In genomic region chr4:106569680-106570079, GRCm38 (mm10) we compare ENCODE assay signal across 24 mouse cellular contexts. TPM values are rescaled to one million over a fixed set of nuclear protein-coding genes. Genes with fewer than 3 reads are reported as not detected.
DNase-seq lines count a peak whose midpoint lies in the region; ATAC-seq and TF ChIP-seq lines count a peak whose summit lies in the region.
"Had no signal": no experiment of that assay in that cellular context is flagged by ENCODE, and none has a peak within 500 bp of the region (broad histone marks: within the 10 kb centered on the region; RNA-seq: fewer than 3 reads in every experiment).

No protein-coding gene starts in this region.

- H3K4me3 ChIP-seq in cerebellum, adult 2 months (replicated peaks; ENCODE audit: insufficient read depth, low read depth, low read length): no peak overlapping the region
- H3K4me3 ChIP-seq in liver, embryonic 13.5 days (replicated peaks): no peak overlapping the region
- no peak overlapping the region for H3K4me3 ChIP-seq in liver, embryonic 12.5 days
- no peak overlapping the region for H3K4me3 ChIP-seq in lung, postnatal 0 days (ENCODE audit: low read depth, low read length)
- no peak overlapping the region for H3K4me3 ChIP-seq in intestine, embryonic 15.5 days (replicated peaks)
- H3K4me3 ChIP-seq: erythroblast, embryonic 14.5 days; forebrain, embryonic 15.5 days; kidney, embryonic 15.5 days; limb, embryonic 12.5 days; lung, embryonic 15.5 days; neural tube, embryonic 12.5 days had no signal

- no peak for TF ChIP-seq POLR2A in cerebellum, adult 2 months (IDR thresholded peaks at IDR 0.05; ENCODE audit: borderline replicate concordance, insufficient read depth, low read length)

- DNase-seq in cerebellum, postnatal 10 days: peak; percentile 22 to 30
- DNase-seq in cerebellum, adult 2 months: no peak
- no peak for DNase-seq in liver, embryonic 13.5 days
- DNase-seq in R1 (ENCODE audit: low read depth, low spot score): peak; percentile 89
- no peak for DNase-seq in lung, postnatal 0 days (ENCODE audit: low spot score)
- DNase-seq: cerebellum, adult 11 months; cerebellum, postnatal 36 days; heart, postnatal 14 days; layer of hippocampus, postnatal 36 days; right cerebral cortex, postnatal 4 days; thymus, postnatal 36 days had no signal

- TF ChIP-seq EP300 in lung, postnatal 0 days (IDR thresholded peaks at IDR 0.05): no peak

- no peaks in the 10 kb centered on the region for H3K27me3 ChIP-seq in cerebellum, adult 2 months (ENCODE audit: control insufficient read depth, insufficient read depth, low read length)
- H3K27me3 ChIP-seq in liver, embryonic 13.5 days: no peaks in the 10 kb centered on the region
- no peaks in the 10 kb centered on the region for H3K27me3 ChIP-seq in liver, embryonic 12.5 days (replicated peaks)
- H3K27me3 ChIP-seq in lung, postnatal 0 days (replicated peaks; ENCODE audit: insufficient read depth, low read length): no peaks in the 10 kb centered on the region
- H3K27me3 ChIP-seq in intestine, embryonic 15.5 days (replicated peaks): no peaks in the 10 kb centered on the region
- H3K27me3 ChIP-seq: forebrain, embryonic 15.5 days; kidney, embryonic 15.5 days; limb, embryonic 12.5 days; lung, embryonic 15.5 days; neural tube, embryonic 12.5 days; Patski had no signal

- WGBS in cerebellum, adult 2 months: 93% methylated on average over 4 of the region's 4 CpGs
- WGBS in liver, embryonic 13.5 days (ENCODE audit: insufficient replicate concordance): 80% methylated on average over 4 of the region's 4 CpGs
- WGBS in liver, embryonic 12.5 days (ENCODE audit: insufficient replicate concordance): 84% methylated on average over 4 of the region's 4 CpGs
- 91% methylated on average over 4 of the region's 4 CpGs for WGBS in lung, postnatal 0 days
- 92% methylated on average over 4 of the region's 4 CpGs for WGBS in intestine, embryonic 15.5 days

- no peaks in the 10 kb centered on the region for H3K4me1 ChIP-seq in cerebellum, adult 2 months (ENCODE audit: control insufficient read depth, insufficient read depth, low read length)
- H3K4me1 ChIP-seq in liver, embryonic 13.5 days (replicated peaks): peaks cover 9% of the 10 kb centered on the region; the same call in 1 of the 2 replicates
- H3K4me1 ChIP-seq in liver, embryonic 12.5 days: 0 out of 2 replicates have a peak, but pooled peaks cover 4% of the 10 kb centered on the region
- H3K4me1 ChIP-seq in lung, postnatal 0 days (ENCODE audit: insufficient read depth, low read depth, low read length): no peaks in the 10 kb centered on the region
- H3K4me1 ChIP-seq in intestine, embryonic 15.5 days (replicated peaks): no peaks in the 10 kb centered on the region; the same call in 1 of the 2 replicates
- H3K4me1 ChIP-seq: forebrain, embryonic 15.5 days; kidney, embryonic 15.5 days; limb, embryonic 12.5 days; lung, embryonic 15.5 days; neural tube, embryonic 12.5 days had no signal

- H3K36me3 ChIP-seq in liver, embryonic 13.5 days: peaks cover 93% of the 10 kb centered on the region
- peaks cover 100% of the 10 kb centered on the region for H3K36me3 ChIP-seq in liver, embryonic 12.5 days
- H3K36me3 ChIP-seq in lung, postnatal 0 days (ENCODE audit: insufficient read depth, low read length): no peaks in the 10 kb centered on the region
- H3K36me3 ChIP-seq in intestine, embryonic 15.5 days: peaks cover 34% of the 10 kb centered on the region

- H3K27ac ChIP-seq in cerebellum, adult 2 months (ENCODE audit: insufficient read depth, low read length): no peak overlapping the region
- no peak overlapping the region for H3K27ac ChIP-seq in liver, embryonic 13.5 days
- H3K27ac ChIP-seq in liver, embryonic 12.5 days: no peak overlapping the region
- no peak overlapping the region for H3K27ac ChIP-seq in lung, postnatal 0 days (ENCODE audit: low read length)
- H3K27ac ChIP-seq in intestine, embryonic 15.5 days: no peak overlapping the region
- H3K27ac ChIP-seq: forebrain, embryonic 15.5 days; kidney, embryonic 15.5 days; limb, embryonic 12.5 days; lung, embryonic 15.5 days; neural tube, embryonic 12.5 days had no signal

- H3K9me3 ChIP-seq in liver, embryonic 13.5 days (replicated peaks): no peaks in the 10 kb centered on the region
- H3K9me3 ChIP-seq in liver, embryonic 12.5 days (replicated peaks): no peaks in the 10 kb centered on the region
- no peaks in the 10 kb centered on the region for H3K9me3 ChIP-seq in lung, postnatal 0 days (ENCODE audit: low read length)
- H3K9me3 ChIP-seq in intestine, embryonic 15.5 days: no peaks in the 10 kb centered on the region
- H3K9me3 ChIP-seq: forebrain, embryonic 15.5 days; kidney, embryonic 15.5 days; lung, embryonic 15.5 days; neural tube, embryonic 12.5 days had no signal

- no peak overlapping the region for H3K9ac ChIP-seq in liver, embryonic 13.5 days
- H3K9ac ChIP-seq in liver, embryonic 12.5 days: no peak overlapping the region
- no peak overlapping the region for H3K9ac ChIP-seq in lung, postnatal 0 days (replicated peaks; ENCODE audit: low read depth)
- no peak overlapping the region for H3K9ac ChIP-seq in intestine, embryonic 15.5 days
- H3K9ac ChIP-seq: forebrain, embryonic 15.5 days; kidney, embryonic 15.5 days; limb, embryonic 12.5 days; lung, embryonic 15.5 days; neural tube, embryonic 12.5 days had no signal

- H3K4me2 ChIP-seq in liver, embryonic 13.5 days: no peak overlapping the region
- H3K4me2 ChIP-seq in liver, embryonic 12.5 days: no peak overlapping the region
- no peak overlapping the region for H3K4me2 ChIP-seq in lung, postnatal 0 days (replicated peaks; ENCODE audit: low read depth, low read length)
- H3K4me2 ChIP-seq in intestine, embryonic 15.5 days (replicated peaks): no peak overlapping the region
- H3K4me2 ChIP-seq: forebrain, embryonic 15.5 days; heart, embryonic 11.5 days; kidney, embryonic 15.5 days; limb, embryonic 12.5 days; lung, embryonic 15.5 days; neural tube, embryonic 12.5 days had no signal

- 0 out of 2 replicates have a peak, but pooled peaks have one; percentile 32 for ATAC-seq in liver, embryonic 13.5 days (ENCODE audit: low read depth)
- no peak for ATAC-seq in liver, embryonic 12.5 days
- peak; percentile 59 for ATAC-seq in megakaryocyte-erythroid progenitor cell, adult 5-6 weeks (replicated peaks; ENCODE audit: low FRiP score, low TSS enrichment, poor library complexity, severe bottlenecking)
- no peak for ATAC-seq in lung, postnatal 0 days
- no peak for ATAC-seq in intestine, embryonic 15.5 days
- ATAC-seq: forebrain, embryonic 15.5 days; Patski had no signal

- no peak for TF ChIP-seq CTCF in cerebellum, adult 2 months (IDR thresholded peaks at IDR 0.05; ENCODE audit: borderline replicate concordance, insufficient read depth, low read depth, low read length)
- TF ChIP-seq CTCF in lung, postnatal 0 days (IDR thresholded peaks at IDR 0.05): no peak

RNA-seq across cellular contexts. Expression of gene Dhcr24, which starts 8.8 kb away (rescaled TPM):
- polyA plus RNA-seq in cerebellum, adult 2 months (2012; rRNA removed): 76.3 and 86.4 TPM in 2 replicates
- polyA plus RNA-seq in liver, embryonic 13.5 days (2015; fragmentation: Nextera tagmentation; extraction: Ambion mirVana): 5.4 and 6.5 TPM in 2 replicates
- 5.8 and 5.9 TPM in 2 replicates for polyA plus RNA-seq in liver, embryonic 12.5 days (2016; fragmentation: Nextera tagmentation; extraction: Ambion mirVana)
- total RNA-seq in megakaryocyte-erythroid progenitor cell, adult 5-6 weeks (2014; fragmentation: Nextera tagmentation): 27.7 and 27.8 TPM in 2 replicates
- total RNA-seq in megakaryocyte-erythroid progenitor cell, adult 5-6 weeks (2017): 9.4 and 11.2 TPM in 2 replicates
- 5.0 and 5.7 TPM in 2 replicates for polyA plus RNA-seq in lung, postnatal 0 days (2015; fragmentation: Nextera tagmentation; extraction: Ambion mirVana)
- 8.0 and 9.1 TPM in 2 replicates for polyA plus RNA-seq in intestine, embryonic 15.5 days (2015; fragmentation: Nextera tagmentation; extraction: Ambion mirVana)

RNA-seq across cellular contexts. Expression of gene Lexm, which starts 47.4 kb away (rescaled TPM):
- 0.08 and 0.15 TPM in 2 replicates for polyA plus RNA-seq in cerebellum, adult 2 months (2012; rRNA removed)
- polyA plus RNA-seq in liver, embryonic 13.5 days (2015; fragmentation: Nextera tagmentation; extraction: Ambion mirVana): 0.24 and 0.30 TPM in 2 replicates
- 0.17 and 0.26 TPM in 2 replicates for polyA plus RNA-seq in liver, embryonic 12.5 days (2016; fragmentation: Nextera tagmentation; extraction: Ambion mirVana)
- total RNA-seq in megakaryocyte-erythroid progenitor cell, adult 5-6 weeks (2014; fragmentation: Nextera tagmentation): not detected in 2 replicates
- total RNA-seq in megakaryocyte-erythroid progenitor cell, adult 5-6 weeks (2017): not detected in 2 replicates
- not detected in 2 replicates for polyA plus RNA-seq in lung, postnatal 0 days (2015; fragmentation: Nextera tagmentation; extraction: Ambion mirVana)
- polyA plus RNA-seq in intestine, embryonic 15.5 days (2015; fragmentation: Nextera tagmentation; extraction: Ambion mirVana): not detected in 2 replicates
- total RNA-seq: gastrocnemius, postnatal 4 days; heart, postnatal 14 days; layer of hippocampus, postnatal 36 days; monocyte, adult 5-6 weeks had no signal
- polyA plus RNA-seq: erythroblast, embryonic 14.5 days; forebrain, embryonic 15.5 days; kidney, embryonic 15.5 days; lung, embryonic 15.5 days; Patski had no signal

RNA-seq across cellular contexts. Expression of gene Ttc22, which starts 52.6 kb away (rescaled TPM):
- 0.26 and 0.74 TPM in 2 replicates for polyA plus RNA-seq in cerebellum, adult 2 months (2012; rRNA removed)
- polyA plus RNA-seq in liver, embryonic 13.5 days (2015; fragmentation: Nextera tagmentation; extraction: Ambion mirVana): 0.03 and 0.06 TPM in 2 replicates
- polyA plus RNA-seq in liver, embryonic 12.5 days (2016; fragmentation: Nextera tagmentation; extraction: Ambion mirVana): 0.05 and 0.07 TPM in 2 replicates
- not detected in 2 replicates for total RNA-seq in megakaryocyte-erythroid progenitor cell, adult 5-6 weeks (2014; fragmentation: Nextera tagmentation)
- total RNA-seq in megakaryocyte-erythroid progenitor cell, adult 5-6 weeks (2017): not detected in 2 replicates
- polyA plus RNA-seq in lung, postnatal 0 days (2015; fragmentation: Nextera tagmentation; extraction: Ambion mirVana): 2.2 and 2.5 TPM in 2 replicates
- 8.6 and 10.1 TPM in 2 replicates for polyA plus RNA-seq in intestine, embryonic 15.5 days (2015; fragmentation: Nextera tagmentation; extraction: Ambion mirVana)
- total RNA-seq: monocyte, adult 5-6 weeks had no signal
- polyA plus RNA-seq: erythroblast, embryonic 14.5 days had no signal

Comparison
In these comparisons a context has a peak if more than half of its experiments do, and no peak if none do; other contexts are left out.
1. DNase-seq: peak in cerebellum, postnatal 10 days (2 of 2) and R1 (single experiment); none in cerebellum, adult 2 months (0 of 2), liver, embryonic 13.5 days (single experiment) and lung, postnatal 0 days (single experiment).
2. ATAC-seq: peak in liver, embryonic 13.5 days (single experiment) and megakaryocyte-erythroid progenitor cell, adult 5-6 weeks (single experiment); none in liver, embryonic 12.5 days (single experiment), lung, postnatal 0 days (single experiment) and intestine, embryonic 15.5 days (single experiment).